Mouse (Mus musculus): ENCODE data around the gene Gm9821.

Gm9821 gene

GRCm38 (mm10) chr2:91926949-91927348, 18.6 kb upstream of the Gm9821 start, which contains the start of gene Chrm4:
Gene Chrm4, plus strand, starts transcription at chr2:91927249.
- no peak for DNase-seq (ENCODE audit: low read depth, low spot score)

GRCm38 (mm10) chr2:91927826-91928533, 17.5 kb upstream of the Gm9821 start:
- DNase-seq (ENCODE audit: low read depth, low spot score), result peak; percentile 79

DNA sequence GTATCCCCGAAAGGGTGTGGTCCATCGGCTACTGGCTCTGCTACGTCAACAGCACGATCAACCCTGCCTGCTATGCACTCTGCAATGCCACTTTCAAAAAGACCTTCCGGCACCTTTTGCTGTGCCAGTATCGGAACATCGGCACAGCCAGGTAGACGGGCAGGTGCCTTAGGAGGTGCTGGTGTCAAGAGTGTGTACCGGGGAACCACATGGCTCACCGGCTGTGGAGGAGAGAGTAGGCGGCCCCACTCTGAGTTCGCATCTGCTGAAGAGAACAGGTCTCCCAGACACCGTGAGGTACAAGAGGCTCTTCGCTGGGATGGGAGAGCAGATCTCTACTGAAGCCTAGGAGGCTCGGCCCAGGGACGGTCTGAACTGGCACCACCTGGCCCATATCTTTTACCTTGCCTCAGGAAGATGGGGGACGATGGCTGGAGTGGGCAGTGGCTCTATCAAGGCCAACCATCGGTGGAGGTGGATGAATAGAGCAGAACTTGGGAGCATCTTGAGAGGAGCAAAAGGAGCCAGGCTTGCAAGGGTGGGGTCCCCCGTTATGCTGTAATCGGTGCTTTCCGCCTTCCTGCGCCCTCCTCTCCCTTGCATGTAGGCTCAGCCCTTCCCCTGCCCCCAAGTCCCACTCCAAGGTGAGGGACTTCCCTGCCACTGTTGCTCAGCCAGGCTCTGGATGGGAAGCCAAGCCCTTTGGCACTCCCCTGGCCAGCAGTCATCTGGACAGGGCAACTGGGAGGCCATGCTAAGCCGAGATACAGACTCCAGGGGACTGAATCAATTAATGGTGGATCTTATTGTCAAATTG, 16.8 kb upstream of the Gm9821 start:
- DNase-seq (ENCODE audit: low read depth, low spot score), result no peak

- no peak for DNase-seq (ENCODE audit: low read depth, low spot score)
These were observed 16.0 kb upstream of the Gm9821 start for GRCm38 (mm10) chr2:91929455-91929854.

GRCm38 (mm10) chr2:91929936-91930335, 15.6 kb upstream of the Gm9821 start:
- DNase-seq (ENCODE audit: low read depth, low spot score), result peak; percentile 51

DNA sequence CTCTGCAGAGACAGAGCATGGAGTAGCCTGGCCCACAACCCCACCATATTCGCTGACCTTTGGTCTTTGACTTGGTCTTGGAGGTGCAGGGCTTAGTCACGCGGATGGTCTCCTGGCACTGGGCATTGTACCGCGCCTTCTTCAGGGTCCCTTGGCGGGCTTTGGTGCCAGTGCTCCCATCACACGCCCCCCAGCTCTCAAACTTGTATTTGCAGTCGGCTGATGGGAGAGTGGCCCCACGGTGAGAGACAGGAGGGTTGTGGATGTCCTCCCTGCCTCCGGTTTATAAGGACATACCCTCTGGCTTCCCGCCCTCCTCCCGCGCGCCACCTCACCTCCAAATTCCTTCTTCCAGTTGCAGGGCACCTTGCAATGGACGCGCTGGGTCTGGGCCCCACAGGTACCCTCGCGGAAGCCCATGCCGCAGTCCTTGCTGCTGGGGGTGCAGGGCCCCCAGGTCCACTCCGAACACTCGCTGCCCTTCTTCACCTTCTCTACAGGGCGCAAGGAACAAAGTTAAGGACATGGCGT, 14.7 kb upstream of the Gm9821 start:
- DNase-seq (ENCODE audit: low read depth, low spot score), result no peak

DNA sequence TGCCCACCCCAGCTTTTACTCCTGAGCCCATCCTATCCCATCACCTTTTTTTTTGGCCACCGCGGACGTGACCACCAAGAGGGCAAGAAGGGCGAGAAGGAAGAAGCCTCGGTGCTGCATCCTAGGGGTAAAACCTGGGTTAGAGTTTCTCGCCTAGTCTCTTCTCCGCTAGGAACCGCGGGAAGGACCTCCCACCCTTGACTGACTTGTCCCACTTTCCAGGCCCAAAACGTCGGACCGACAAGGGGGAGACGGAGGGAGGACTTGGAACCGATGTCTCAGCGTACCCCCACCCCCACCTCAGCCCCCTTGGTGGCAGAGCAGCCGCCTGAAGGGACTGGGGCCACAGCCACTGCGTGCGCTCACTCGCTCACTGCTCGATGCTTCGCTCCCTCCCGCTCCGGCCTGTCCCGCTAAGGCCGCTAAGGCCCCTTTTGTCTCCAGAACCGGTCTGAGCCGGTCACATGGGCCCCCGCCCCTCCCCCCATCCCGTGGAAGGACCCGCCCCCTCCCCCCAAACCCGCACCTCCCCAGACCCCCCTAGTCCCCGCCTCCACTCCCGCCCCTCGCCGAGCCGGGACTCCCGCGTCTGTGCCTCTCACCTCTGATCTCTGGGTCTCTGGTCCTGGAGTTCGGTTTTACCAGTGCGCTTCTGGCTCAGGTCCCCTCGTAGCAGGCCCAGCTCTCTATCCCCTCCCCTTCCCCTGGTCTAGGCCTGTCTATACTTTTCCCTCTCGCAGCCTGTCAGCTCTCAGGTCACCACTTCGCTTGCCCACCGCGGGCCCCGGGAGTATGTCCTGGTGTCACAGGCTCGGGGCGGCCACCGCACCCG, 14.0 kb upstream of the Gm9821 start:
- DNase-seq (ENCODE audit: low read depth, low spot score), result no peak

DNA sequence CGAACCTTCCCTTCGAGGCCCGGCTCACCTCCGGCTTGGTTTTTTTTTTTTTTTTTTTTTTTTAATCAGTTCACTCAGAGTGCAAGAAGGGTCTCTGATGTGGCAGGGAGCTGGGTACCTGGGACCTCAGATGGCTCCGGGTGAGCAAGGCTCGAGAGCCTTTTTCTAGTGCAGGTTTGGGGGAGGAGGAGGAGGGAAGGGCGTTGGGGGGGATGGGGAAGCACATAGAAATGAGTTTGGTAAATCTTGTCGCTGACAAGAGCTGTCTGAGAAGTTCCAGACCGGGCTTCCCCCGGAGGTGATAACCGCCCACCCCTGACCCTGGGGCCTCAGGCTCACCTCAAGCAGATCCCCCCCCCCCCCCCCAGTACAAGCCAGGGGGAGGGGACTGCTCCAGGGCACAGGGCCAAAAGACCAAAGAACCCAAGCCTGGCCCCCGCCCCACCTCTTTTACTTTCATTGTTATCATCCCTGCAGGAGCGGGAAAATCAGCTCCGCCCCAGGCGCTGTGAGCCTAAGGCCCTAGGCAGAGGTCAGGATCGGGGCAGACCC, 13.3 kb upstream of the Gm9821 start, which contains the start of gene Mdk:
Mdk (minus strand) TSS at position 138 of the 552 bp plus-strand sequence.
- peak; percentile 69 for DNase-seq (ENCODE audit: low read depth, low spot score)

DNA sequence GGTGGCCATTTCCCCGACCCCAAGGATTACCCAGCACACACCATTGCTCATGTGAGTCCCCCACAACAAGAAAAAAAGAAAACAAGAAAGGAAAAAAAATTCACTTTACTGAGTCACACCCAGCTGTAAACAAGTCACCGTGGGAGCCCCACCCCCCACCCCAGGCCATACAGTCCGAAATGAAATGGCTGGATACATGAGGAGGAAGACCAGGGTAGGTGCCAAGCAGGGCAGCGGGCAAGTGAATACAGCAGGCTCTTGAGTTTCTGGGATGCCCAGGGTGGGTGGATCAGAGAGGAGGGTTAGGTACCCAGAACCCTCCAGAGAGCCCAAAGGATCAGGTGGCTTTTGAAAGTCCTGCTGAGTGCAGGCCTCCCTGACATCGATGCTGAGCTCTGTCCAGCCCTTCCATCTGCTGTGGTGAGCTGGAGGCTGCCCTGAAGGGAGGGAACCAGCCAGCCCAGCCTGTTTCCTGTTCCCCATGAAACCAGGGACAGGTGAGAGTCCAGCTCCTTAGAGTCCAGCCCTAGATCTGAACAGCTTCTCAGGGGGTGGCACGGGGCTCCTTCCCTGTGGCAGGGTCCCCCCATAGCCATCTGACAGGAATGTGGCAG, 12.7 kb upstream of the Gm9821 start:
- DNase-seq (ENCODE audit: low read depth, low spot score), result peak; percentile 30

DNA sequence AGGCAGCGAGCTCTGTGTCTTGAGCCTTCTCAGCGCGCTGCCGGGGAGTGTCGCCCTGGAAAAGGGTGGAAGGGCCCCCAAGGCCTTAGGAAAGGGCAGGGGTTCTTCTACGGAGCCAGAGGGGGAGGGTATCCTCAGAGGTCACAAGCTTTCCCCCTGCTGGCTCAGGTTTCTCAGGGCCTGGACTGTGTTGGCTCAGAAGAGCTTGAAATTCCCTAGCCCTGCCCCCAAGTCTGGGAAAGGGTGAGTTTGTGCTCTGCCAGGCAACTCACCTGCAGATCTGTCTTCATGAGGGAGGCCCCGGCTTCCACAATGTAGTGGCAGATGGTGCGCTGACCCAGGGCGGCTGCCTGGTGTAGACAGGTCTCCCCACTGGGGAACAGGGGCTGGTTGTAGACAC, 12.0 kb upstream of the Gm9821 start:
- no peak for DNase-seq (ENCODE audit: low read depth, low spot score)

GRCm38 (mm10) chr2:91934016-91934415, 11.5 kb upstream of the Gm9821 start:
- no peak for DNase-seq (ENCODE audit: low read depth, low spot score)

DNA sequence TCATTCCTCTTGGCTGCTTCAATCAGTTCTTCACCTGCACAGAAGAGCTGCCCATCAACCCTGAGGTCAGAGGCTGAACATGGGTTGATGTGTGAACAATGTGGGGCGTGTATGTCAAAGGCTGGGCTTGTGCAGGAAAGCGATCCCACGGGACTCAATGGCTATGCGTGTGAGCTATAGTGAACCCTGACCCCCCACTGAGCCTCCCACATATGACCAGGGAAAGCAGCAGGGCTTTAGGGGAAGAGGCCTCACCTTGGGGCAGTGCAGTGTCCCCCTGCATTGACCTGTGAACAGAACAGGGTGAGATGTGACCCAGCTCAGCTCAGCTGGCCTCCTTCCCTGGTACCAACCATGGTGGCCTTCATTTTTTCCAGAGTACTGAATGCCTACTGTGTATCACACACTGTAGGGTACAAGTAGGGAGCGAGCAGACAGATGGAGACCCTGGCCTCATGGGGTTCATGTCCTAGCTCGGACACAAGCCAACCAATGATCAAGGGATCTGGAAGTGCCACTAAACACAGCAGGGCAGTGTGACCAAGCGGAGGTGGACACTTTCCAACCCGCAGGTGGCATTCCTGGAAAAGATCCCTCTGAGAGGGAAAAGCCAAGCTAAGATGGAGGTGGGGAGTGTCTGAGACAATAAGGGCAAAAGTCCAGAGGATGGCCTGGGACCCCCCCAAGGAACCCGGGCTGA, 10.5 kb upstream of the Gm9821 start:
- no peak for DNase-seq (ENCODE audit: low read depth, low spot score)

GRCm38 (mm10) chr2:91936154-91936553, 9.3 kb upstream of the Gm9821 start:
- DNase-seq (ENCODE audit: low read depth, low spot score), result no peak

DNA sequence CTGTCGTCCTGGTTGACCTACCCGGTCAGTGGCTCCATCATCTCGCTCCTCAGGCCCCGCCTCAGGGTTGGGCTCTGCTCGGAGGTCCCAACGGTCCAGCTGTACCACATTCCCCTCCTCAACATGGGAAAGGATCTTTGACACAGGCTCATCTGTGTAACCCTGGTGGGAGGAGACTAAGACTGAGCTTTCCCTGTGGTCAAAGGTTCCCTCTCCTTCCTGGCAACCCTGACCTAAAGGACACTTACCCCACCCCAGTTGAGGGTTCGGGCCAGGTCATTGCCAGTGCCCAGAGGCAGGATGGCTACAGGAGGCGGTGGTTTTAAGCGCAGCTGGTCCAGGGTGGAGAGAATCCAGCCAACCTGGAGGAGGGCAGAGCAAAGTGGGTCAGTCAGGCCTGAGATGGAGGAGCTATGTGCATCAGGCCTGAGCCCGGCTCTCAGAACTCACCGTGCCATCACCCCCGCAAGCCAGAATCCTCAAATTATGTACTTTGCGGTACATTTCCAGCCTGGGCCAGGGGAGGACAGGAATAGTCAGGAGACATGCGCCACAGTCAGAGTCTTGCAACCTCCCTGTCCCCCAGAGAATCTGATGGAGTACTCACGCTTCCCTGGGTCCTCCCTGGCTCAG, 6.1 kb upstream of the Gm9821 start:
- no peak for DNase-seq (ENCODE audit: low read depth, low spot score)

GRCm38 (mm10) chr2:91942356-91942755, 3.1 kb upstream of the Gm9821 start:
- no peak for DNase-seq (ENCODE audit: low read depth, low spot score)

GRCm38 (mm10) chr2:91944170-91944950, 1.1 kb upstream of the Gm9821 start:
- peak; percentile 84 for DNase-seq (ENCODE audit: low read depth, low spot score)

DNA sequence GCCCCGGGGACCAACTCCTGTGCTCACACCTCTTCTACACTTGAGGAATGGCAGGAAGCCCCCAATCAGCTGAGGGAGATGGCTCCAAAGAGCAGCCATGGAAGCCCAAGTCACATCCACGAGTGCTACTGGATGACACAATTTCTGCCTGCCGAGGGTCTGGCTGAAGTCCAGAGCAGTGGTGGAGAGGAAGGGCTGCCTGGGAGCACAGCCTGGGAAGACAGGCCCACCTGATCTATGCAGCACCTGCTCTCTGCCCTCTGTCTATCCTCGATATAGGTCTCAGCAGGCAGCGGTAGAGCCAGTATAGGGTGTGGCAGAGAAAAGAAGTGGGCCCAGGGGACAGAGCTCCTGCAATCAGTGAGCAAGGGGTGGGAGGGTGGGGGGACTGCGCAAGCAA, 1.3 kb downstream of the Gm9821 start:
- DNase-seq (ENCODE audit: low read depth, low spot score), result no peak

DNA sequence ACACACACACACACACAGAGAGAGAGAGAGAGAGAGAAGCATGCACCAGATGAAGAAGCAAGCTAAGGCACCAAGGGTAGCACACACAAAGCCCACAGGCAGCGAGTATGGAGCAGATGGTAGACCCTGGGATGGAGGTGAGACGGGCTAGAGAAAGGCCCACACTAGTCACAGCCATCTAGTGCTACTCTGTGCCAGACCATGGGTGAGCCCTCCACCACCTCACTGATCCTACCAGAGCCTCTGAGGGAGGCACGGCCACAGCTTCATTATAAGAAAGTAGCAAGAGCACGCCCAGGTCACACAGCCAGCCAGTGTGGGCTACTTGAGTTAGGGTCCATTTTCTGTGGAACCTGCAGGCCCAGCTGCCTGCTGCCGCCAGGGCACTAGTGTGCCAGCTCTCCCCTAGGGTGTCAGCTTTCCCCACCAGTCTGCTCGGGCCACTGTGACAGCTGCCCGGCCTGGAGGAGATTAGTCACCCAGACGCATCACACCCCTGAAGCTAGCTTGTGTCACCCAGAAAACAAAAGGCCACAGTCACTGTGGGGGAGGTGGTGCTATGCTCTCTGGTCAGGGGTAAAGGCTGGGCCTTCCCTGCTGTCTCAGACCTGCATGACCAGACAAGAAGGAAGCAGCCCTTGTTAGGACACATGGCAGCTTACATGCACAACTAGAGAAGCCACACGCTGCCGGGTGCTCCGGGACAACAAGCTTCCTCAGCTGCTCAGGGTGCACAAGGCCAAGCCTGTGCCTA, 2.1 kb downstream of the Gm9821 start:
- DNase-seq (ENCODE audit: low read depth, low spot score), result peak; percentile 33
